Mouse (Mus musculus) heart, adult 8-10 months (tissue): ENCODE data around the gene Rapgef4. TPM values are rescaled to one million over a fixed set of nuclear protein-coding genes. Genes with fewer than 3 reads are reported as not detected.

ENCODE experiments used
- DNase-seq: peaks from one replicate; pipeline ENCODE4 v3.0.0; 2022; ENCODE audit warnings: low spot score
- total RNA-seq, 4 experiments: library from RNA; stranded (reverse); gene quantifications; 2 replicates each; pipeline ENCODE4 v1.2.4; 2022

Rapgef4 gene
- total RNA-seq, 4 experiments from 2014 or later = 35.0 to 50.5 (median 43.6) TPM

DNA sequence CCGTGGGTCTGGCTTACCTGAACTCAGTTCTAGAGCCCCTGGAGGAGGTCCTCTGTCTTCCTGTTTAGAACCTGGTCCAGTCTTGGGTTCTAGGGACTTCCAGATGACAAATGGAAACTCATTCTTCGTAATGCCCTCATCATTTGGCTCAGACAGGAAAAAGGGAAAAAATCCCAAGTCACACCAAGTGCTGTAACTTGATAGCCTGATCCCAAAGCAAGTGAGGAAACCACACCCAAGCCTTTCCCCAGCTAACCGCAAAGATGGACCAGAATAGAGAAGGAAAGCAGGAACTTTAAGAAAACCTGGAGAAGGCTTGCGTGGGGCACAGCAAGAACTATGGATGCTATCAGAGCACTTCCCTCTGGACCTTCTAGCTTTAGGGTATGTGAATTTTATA is 167.6 kb downstream of the Rapgef4 start:
- peak; percentile 61 for DNase-seq

- peak; percentile 68 for DNase-seq
Observed at GRCm38 (mm10) chr2:72149059-72149458, 168.0 kb downstream of the Rapgef4 start.

- no peak for DNase-seq
Observed at GRCm38 (mm10) chr2:72151792-72152554, 170.9 kb downstream of the Rapgef4 start.

- DNase-seq = no peak
Observed at GRCm38 (mm10) chr2:72152746-72153145, 171.7 kb downstream of the Rapgef4 start.

DNA sequence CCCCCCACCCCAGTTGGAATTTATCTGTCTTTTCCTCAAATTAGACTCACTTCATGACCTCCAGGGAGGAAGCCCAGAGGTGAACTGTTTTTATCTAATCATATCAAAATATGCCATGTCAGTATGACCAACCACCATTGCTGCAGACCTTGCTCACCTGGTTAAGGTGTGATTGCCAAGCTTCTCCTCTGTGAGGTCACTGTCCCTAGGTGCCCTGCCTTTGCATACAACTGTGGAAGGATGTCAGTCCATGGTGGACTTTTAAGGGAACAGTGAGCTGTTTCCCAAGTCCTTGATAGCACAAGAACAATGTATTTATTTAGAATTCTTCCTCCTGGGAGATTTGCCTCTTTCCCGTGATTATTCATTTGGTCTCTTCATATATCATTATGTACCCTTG is 172.8 kb downstream of the Rapgef4 start:
- no peak for DNase-seq

- no peak for DNase-seq
Observed at GRCm38 (mm10) chr2:72155102-72155773, 174.2 kb downstream of the Rapgef4 start.

GRCm38 (mm10) chr2:72156484-72156883 is 175.4 kb downstream of the Rapgef4 start:
- DNase-seq = no peak

GRCm38 (mm10) chr2:72157561-72157960 is 176.5 kb downstream of the Rapgef4 start:
- no peak for DNase-seq

DNA sequence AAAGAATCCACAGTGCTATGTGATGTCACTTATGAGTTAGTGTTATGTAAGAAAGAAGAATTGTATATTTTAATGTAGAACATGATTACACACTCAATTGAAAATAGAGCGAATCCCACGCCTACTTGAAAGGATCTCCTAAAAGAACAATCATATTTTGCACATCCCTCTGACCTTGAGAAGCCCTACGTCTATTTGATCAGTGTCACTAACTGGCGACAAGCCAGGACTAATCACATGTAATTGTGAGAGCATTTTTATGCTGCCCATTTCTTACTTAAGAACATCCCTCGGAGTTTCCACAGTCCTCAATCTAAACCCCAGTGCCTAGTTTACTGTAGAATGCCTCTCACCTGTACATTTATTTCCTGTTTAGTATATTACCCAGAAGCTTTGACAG is 177.0 kb downstream of the Rapgef4 start:
- no peak for DNase-seq

DNA sequence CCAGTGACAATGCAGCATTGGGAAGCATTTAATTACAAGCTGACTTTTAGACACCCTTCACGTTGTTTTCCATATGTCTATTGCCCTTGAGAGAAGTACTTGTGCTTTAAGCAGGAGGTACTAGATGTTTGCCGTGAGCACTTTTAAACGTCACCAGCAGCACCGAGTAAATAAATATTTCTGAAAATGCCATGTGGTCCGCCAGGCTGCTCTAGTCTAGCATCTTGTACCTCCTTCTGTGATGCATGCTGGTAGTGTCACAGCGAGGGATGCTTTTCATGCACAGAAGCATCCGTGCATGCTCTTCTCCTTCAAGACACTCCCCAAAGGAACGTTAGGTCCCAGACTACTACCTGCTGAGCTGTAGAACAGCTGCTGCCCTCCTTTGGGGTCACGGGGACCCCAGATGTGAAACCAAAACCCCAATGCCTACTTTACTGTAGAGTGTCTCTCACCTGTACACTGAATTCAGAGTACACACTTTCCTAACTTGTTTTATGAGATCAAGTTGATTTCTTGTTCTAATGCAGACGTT is 177.7 kb downstream of the Rapgef4 start:
- DNase-seq = no peak

- no peak for DNase-seq
Observed at GRCm38 (mm10) chr2:72159281-72159680, 178.2 kb downstream of the Rapgef4 start.

DNA sequence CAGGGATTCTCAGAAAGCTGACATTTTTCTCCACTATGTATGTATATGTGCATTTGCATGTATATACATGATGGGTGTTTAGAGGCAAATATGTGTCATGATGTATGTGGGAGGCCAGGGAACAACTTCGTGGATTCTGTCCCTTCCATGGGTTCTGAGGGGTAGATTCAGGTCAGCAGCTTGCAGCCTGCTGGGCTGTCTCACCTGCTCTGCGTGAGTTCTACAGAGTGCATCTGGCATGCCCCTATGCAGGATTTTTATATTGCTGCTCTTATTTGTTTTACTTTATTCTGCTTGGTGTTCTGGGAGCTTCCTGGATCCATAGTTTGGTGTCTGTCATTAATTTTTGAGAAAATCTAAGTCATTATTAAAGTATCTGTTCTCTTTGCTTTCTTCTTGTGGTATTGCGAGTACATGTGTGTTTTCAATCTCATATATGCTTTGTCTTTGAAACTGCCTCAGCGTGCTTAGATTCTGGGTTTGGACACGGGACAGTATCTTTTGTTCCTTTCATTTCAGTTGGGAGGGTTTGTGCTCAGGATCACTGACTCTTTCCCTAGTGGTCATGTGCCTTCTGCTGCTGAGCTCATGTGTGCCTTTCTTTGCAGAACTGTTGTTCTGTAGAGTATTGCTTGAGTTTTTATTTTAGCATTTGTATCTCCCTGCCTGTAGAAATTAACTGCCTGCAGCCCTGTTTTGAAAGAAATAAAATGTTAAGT is 184.3 kb downstream of the Rapgef4 start:
- DNase-seq = no peak

DNA sequence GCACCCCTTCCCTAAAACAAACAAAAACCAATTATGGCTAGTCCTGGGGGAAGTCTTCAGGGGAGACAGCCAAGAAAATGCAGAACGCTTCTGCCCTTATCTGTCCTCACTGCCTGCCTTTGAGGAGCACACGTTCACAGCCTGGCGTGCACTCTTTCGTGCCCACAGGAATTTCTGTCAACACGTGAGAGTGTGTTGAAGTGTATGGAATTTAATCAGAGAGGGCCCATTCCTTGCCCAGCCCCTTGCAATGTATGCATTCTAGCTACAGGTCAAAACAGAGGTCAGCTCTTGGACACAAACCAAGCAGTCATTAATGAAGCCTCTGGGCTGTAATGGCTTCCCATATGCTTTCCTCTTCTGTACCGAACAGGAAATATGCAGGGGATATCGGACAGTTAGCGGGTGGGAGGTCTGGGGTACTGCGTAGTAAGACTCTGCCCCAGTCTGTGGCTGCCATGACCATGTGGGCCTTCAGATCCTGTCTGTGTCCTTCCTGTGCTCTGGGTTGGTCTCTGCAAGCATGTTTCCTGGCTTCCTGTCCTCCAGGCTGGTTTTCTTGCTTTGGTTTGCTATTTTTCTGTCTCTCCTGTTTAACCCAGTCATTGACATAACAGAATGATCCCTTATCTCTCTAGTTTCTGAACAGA is 188.5 kb downstream of the Rapgef4 start:
- no peak for DNase-seq

GRCm38 (mm10) chr2:72170546-72170945 is 189.5 kb downstream of the Rapgef4 start:
- no peak for DNase-seq

GRCm38 (mm10) chr2:72171204-72171603 is 190.2 kb downstream of the Rapgef4 start:
- DNase-seq = no peak

DNA sequence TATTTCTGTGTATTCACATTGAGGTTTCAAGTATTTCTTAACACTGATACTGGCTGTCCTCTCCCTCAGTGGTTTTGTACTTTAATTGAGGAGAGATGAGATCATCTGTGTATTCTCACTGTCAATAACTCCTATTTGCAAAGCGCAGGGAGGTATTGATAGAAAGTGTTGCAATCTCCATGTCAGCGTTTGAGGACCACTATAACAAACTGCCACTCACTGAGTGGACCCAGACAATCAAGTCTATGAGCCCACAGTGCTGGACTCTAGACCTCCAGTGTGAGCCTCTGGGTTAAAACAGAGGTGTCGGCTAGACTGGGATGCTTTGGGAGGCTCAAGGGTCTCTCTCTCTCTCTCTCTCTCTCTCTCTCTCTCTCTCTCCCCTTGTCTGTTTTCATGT is 192.0 kb downstream of the Rapgef4 start:
- no peak for DNase-seq

DNA sequence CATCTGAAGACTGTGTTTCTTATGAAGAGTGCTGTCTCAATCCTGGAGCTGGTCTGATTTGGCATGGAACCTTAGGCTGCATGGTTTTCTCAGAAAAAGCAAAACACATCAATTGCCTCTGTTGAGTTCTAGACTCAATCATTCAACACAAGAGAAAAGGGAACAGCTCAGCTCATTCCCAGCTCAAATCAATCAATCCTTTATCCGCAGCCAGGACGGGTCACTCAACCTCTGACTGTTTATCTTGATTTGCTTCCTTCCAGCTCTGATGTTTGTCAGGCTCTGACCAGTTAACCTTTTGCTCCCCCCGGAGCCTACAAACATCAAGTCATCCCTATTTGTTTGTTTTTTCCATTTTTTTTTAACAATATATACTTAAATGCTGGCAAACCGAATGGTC is 192.8 kb downstream of the Rapgef4 start:
- DNase-seq = no peak

DNA sequence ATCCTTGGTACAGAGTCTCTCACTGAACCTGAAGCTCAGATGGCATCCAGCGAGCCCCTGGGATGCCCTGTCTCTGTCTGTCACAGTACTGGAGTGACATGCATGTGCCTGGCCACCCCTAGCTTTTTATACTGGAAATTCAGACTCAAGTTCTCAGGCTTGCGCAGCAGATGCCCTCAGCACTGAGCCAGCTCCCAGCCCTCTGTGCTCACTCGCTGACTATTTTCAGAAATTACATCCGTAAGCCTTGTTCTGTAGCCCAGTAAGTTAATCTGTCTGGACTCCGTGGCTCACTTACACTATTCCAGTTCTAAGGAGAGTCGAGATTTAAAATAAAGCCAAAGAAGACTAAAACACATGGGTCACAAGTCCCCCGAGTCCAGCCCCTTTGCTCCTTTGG is 194.5 kb downstream of the Rapgef4 start:
- no peak for DNase-seq

DNA sequence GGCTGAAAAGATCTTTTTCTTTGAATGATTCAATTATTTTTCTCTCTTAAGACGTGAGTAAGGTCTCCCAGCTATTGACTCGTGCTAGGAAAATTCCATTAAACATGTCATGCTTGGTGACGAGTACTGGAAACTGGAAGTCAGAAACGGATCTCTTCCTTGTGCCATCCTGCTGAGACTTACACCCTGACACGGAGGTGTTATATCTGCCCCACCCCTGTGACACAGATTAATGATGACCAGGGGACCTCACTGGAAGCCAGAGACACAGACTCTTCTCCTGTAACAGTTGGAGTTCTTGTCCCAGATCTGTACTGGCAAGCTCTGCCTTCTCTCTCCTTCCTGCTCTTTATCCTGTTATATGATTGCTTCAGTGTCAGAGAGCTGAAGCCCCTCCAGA is 194.9 kb downstream of the Rapgef4 start:
- DNase-seq = no peak

DNA sequence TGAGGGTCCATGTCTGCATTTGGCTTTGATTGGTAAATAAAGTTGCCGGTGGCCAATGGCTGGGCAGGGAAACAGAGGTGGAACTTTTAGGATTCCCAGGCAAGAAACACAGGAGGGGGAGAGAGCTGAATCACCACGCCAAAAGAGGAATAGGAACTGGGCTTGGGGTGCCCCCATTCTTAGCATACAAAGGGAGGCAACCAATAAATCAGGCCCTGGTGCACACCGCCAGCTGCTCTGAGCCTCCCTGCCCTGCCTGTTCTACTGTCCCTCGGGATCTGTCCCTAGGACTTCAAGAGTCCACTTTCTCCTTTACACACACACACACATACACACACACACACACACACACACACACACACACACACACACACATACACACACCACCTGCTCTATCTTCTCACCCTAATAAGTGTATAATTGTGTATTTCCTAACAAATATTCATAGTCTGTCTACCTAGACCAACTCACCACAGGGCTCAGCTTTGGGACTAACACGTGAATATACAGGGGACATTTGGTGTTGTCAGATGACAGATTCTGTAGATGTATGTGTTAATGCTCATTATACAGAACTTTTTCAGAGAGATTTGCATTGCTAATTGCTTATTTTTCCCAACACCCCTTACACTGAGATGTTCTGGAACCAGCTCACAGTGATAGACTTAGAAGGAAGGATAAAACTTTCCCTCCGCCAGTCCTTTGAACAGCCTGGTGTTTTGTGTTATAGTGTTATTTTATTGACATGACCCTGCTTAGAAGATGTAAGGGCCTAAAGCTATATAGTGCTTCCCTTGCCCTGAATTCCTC is 196.4 kb downstream of the Rapgef4 start:
- DNase-seq = no peak

GRCm38 (mm10) chr2:72178025-72178424 is 197.0 kb downstream of the Rapgef4 start:
- no peak for DNase-seq
